In genomic region chr4:154749160-154749559, GRCm38 (mm10) we compare ENCODE assay signal across 8 mouse cellular contexts.
DNase-seq lines count a peak whose midpoint lies in the region; ATAC-seq and TF ChIP-seq lines count a peak whose summit lies in the region.

No protein-coding gene starts in this region.

- H3K4me1 ChIP-seq in hindbrain, embryonic 10.5 days (replicated peaks): peaks cover 28% of the 10 kb centered on the region
- H3K4me1 ChIP-seq in hindbrain, embryonic 13.5 days (replicated peaks): peaks cover 8% of the 10 kb centered on the region
- H3K4me1 ChIP-seq in testis, adult 2 months (ENCODE audit: control insufficient read depth, insufficient read depth, low read length): no peaks in the 10 kb centered on the region; the same call in 1 of the 2 replicates

- no peaks in the 10 kb centered on the region for H3K9me3 ChIP-seq in hindbrain, embryonic 10.5 days
- H3K9me3 ChIP-seq in hindbrain, embryonic 13.5 days: no peaks in the 10 kb centered on the region

- no peaks in the 10 kb centered on the region for H3K36me3 ChIP-seq in hindbrain, embryonic 10.5 days
- H3K36me3 ChIP-seq in hindbrain, embryonic 13.5 days: no peaks in the 10 kb centered on the region
- no peaks in the 10 kb centered on the region for H3K36me3 ChIP-seq in testis, adult 2 months (ENCODE audit: control insufficient read depth, insufficient read depth, low read length)

- no peak overlapping the region for H3K4me2 ChIP-seq in hindbrain, embryonic 13.5 days

- peak; percentile 47 for DNase-seq in hindbrain, embryonic 10.5 days (ENCODE audit: low spot score)
- DNase-seq in testis, postnatal 14 days (ENCODE audit: low spot score): no peak
- peak; percentile 66 for DNase-seq in embryo, embryonic 10.5 days (ENCODE audit: low spot score)
- DNase-seq in lung, postnatal 14 days: peak; percentile 43
- DNase-seq in T-cell, adult 2 months (ENCODE audit: low spot score): no peak
- no peak for DNase-seq in urinary bladder, adult 2 months (ENCODE audit: low spot score)

- WGBS in hindbrain, embryonic 10.5 days: 50% methylated on average over 9 of the region's 9 CpGs
- 48% methylated on average over 9 of the region's 9 CpGs for WGBS in hindbrain, embryonic 13.5 days

- H3K27me3 ChIP-seq in hindbrain, embryonic 10.5 days (ENCODE audit: insufficient read depth, poor library complexity, severe bottlenecking): peaks cover 17% of the 10 kb centered on the region
- peaks cover 60% of the 10 kb centered on the region; the same call in 1 of the 2 replicates for H3K27me3 ChIP-seq in hindbrain, embryonic 13.5 days
- no peaks in the 10 kb centered on the region for H3K27me3 ChIP-seq in testis, adult 2 months (ENCODE audit: control insufficient read depth, insufficient read depth, low read length)

- no peak for TF ChIP-seq POLR2A in testis, adult 2 months (IDR thresholded peaks at IDR 0.05; ENCODE audit: control insufficient read depth, low read depth, low read length)

- H3K4me3 ChIP-seq in hindbrain, embryonic 10.5 days: no peak overlapping the region
- no peak overlapping the region for H3K4me3 ChIP-seq in hindbrain, embryonic 13.5 days
- peak overlapping the region; percentile 59 for H3K4me3 ChIP-seq in testis, adult 2 months (ENCODE audit: control insufficient read depth, low read depth, low read length)

- H3K9ac ChIP-seq in hindbrain, embryonic 13.5 days: no peak overlapping the region

- no peak for ATAC-seq in hindbrain, embryonic 13.5 days (ENCODE audit: low FRiP score)

- peak; percentile 59 for TF ChIP-seq CTCF in testis, adult 2 months (IDR thresholded peaks at IDR 0.05; ENCODE audit: control insufficient read depth, insufficient read depth, insufficient replicate concordance, low read depth, low read length)

- no peak overlapping the region for H3K27ac ChIP-seq in hindbrain, embryonic 10.5 days
- H3K27ac ChIP-seq in hindbrain, embryonic 13.5 days: no peak overlapping the region
- no peak overlapping the region for H3K27ac ChIP-seq in testis, adult 2 months (ENCODE audit: control insufficient read depth, insufficient read depth, low read depth, low read length)

Comparison
In these comparisons a context has a peak if more than half of its experiments do, and no peak if none do; other contexts are left out.
1. DNase-seq: peak in hindbrain, embryonic 10.5 days (single experiment), embryo, embryonic 10.5 days (single experiment) and lung, postnatal 14 days (single experiment); none in testis, postnatal 14 days (single experiment), T-cell, adult 2 months (single experiment) and urinary bladder, adult 2 months (single experiment).